Mouse (Mus musculus) spleen, adult 2 months (tissue): Measurements from ENCODE around the gene 4933427D14Rik. TPM values are rescaled to one million over a fixed set of nuclear protein-coding genes. Genes with fewer than 3 reads are reported as not detected.

Experiments
- DNase-seq, 2 experiments: peaks; one replicate each; pipeline versions ENCODE4 v3.0.0 to v3.0.0-alpha.2; 2012 to 2021; ENCODE audit warnings: low spot score in 2 of 2, low read depth in 1 of 2
- H3K27ac ChIP-seq: fragments of 200-500 bp; 2 replicates; pipeline ENCODE4 v1.5.1; 2012; ENCODE audit warnings: low read length, inconsistent platforms; ENCODE audit not compliant: insufficient read depth
- H3K27me3 ChIP-seq: fragments of 200-500 bp; 2 replicates; pipeline ENCODE4 v1.6.1; 2012; ENCODE audit warnings: mild to moderate bottlenecking, moderate library complexity, low read length, inconsistent platforms; ENCODE audit not compliant: control insufficient read depth, insufficient read depth
- H3K36me3 ChIP-seq: fragments of 200-500 bp; 2 replicates; pipeline ENCODE4 v1.6.1; 2012; ENCODE audit warnings: mild to moderate bottlenecking, low read length, inconsistent platforms; ENCODE audit not compliant: control insufficient read depth, insufficient read depth
- H3K4me1 ChIP-seq: fragments of 200-500 bp; 2 replicates; pipeline ENCODE4 v1.6.1; 2011; ENCODE audit warnings: inconsistent platforms; ENCODE audit not compliant: control insufficient read depth, insufficient read depth, insufficient read length
- H3K4me3 ChIP-seq: fragments of 200-500 bp; 2 replicates; pipeline ENCODE4 v1.5.1; 2011; ENCODE audit warnings: mild to moderate bottlenecking, inconsistent platforms; ENCODE audit not compliant: insufficient read depth, insufficient read length; ENCODE audit errors: extremely low read depth
- CTCF ChIP-seq: fragments of 200-500 bp; IDR thresholded peaks from 2 replicates; pipeline ENCODE4 v1.5.1; 2011; ENCODE audit warnings: mild to moderate bottlenecking, inconsistent platforms; ENCODE audit not compliant: insufficient read depth, insufficient read length, insufficient replicate concordance; ENCODE audit errors: extremely low read depth
- POLR2A ChIP-seq: fragments of 200-500 bp; IDR thresholded peaks from 2 replicates; pipeline ENCODE4 v1.6.1; 2011; ENCODE audit warnings: low read depth, low read length, inconsistent platforms
- WGBS: fragments of 180-500 bp; shearing (Covaris S2); methylation state at CpG from one replicate; pipeline ENCODE4 v1.1.7; 2018; 5-methylcytosine and 5-hydroxymethylcytosine counted together
- polyA plus RNA-seq: library from polyadenylated mRNA; depleted of rRNA; stranded (reverse); fragments of >200 nt; gene quantifications from 2 replicates; pipeline ENCODE4 v1.2.3, GENCODE M21; 2012

The 4933427D14Rik gene
- polyA plus RNA-seq, 1 experiment = 3.6 TPM

GRCm38 (mm10) chr11:72147910-72148309, 59.3 kb downstream of the 4933427D14Rik start:
- Histone ChIP-seq H3K4me3 (no peak overlapping the region), H3K27ac (no peak overlapping the region), H3K4me1 (peaks cover 5% of the 10 kb centered on the region; the same call in 1 of the 2 replicates), H3K36me3 (no peaks in the 10 kb centered on the region), H3K27me3 (no peaks in the 10 kb centered on the region)
- WGBS = 83% methylated on average over 3 of the region's 3 CpGs
- TF ChIP-seq CTCF (no peak), POLR2A (no peak)
- no peak for DNase-seq

GRCm38 (mm10) chr11:72145877-72146248, 61.4 kb downstream of the 4933427D14Rik start:
- WGBS = 88% methylated on average over 1 of the region's 1 CpGs
- no peak for TF ChIP-seq CTCF
- TF ChIP-seq POLR2A = no peak
- no peak for DNase-seq
- H3K4me3 ChIP-seq = no peak overlapping the region
- no peak overlapping the region for H3K27ac ChIP-seq
- no peaks in the 10 kb centered on the region for H3K36me3 ChIP-seq
- H3K4me1 ChIP-seq = peaks cover 5% of the 10 kb centered on the region; the same call in 1 of the 2 replicates
- no peaks in the 10 kb centered on the region for H3K27me3 ChIP-seq

DNA sequence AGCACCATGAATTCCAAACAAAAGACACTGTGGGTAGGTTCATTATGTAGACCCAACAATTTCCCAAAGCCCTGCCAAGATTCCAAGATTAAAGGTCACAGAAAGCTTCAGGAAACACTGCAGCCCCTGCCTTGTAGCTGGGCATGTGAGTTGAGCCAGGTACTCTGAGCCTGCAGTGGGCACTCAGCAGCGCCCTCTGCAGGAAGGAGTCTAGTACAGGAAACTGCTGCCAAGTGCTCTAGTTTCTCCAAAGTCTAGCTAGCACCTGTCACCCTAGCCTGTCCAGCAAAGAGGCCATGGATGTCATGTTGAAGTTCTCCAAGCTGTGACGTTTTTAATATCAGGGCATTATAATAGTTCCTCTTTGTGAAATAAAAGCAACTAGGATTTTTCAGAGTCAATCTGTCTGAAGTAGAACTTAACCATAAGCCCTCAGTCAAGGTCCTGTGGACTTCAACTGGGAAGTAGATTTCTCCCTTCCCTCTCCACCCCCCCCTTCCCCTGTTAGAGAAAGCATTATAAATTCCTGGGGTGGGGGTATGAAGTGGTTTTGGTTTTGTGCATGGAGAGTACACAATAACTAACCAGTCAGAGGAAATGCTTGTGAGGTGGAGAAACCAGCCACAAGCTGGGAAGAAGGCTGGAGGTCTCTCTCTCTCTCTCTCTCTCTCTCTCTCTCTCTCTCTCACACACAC, 61.9 kb downstream of the 4933427D14Rik start:
- no peak overlapping the region for H3K4me3 ChIP-seq
- peaks cover 5% of the 10 kb centered on the region; the same call in 1 of the 2 replicates for H3K4me1 ChIP-seq
- TF ChIP-seq CTCF (no peak), POLR2A (no peak)
- no peaks in the 10 kb centered on the region for H3K36me3 ChIP-seq
- H3K27ac ChIP-seq = no peak overlapping the region
- no peaks in the 10 kb centered on the region for H3K27me3 ChIP-seq
- DNase-seq = no peak
- WGBS = 4% methylated on average over 2 of the region's 2 CpGs

DNA sequence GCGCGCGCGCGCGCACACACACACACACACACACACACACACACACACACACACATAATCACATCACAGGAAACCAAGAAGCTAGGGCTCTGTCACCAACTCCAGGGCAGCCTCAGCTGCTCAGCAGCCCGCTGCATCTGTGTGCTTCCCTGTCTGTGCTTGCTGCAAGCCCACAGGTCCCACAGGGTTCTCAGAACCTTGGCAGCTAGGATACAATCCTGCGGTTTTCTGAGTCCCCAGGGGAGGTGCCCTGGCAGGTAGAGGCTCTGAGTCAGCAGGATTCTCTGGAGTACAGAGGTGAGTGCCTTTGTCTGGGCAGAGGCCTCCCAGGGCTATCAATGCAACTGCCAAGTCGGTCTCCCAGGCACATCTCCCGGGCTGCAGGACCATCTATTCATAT, 64.4 kb downstream of the 4933427D14Rik start:
- no peak overlapping the region for H3K4me3 ChIP-seq
- 57% methylated on average over 10 of the region's 10 CpGs for WGBS
- H3K27me3 ChIP-seq = no peaks in the 10 kb centered on the region
- no peak for DNase-seq
- H3K36me3 ChIP-seq = no peaks in the 10 kb centered on the region
- H3K27ac ChIP-seq = no peak overlapping the region
- TF ChIP-seq POLR2A = no peak
- TF ChIP-seq CTCF = no peak
- H3K4me1 ChIP-seq = no peaks in the 10 kb centered on the region

- TF ChIP-seq POLR2A (no peak), CTCF (no peak)
- H3K36me3 ChIP-seq = no peaks in the 10 kb centered on the region
- no peaks in the 10 kb centered on the region for H3K4me1 ChIP-seq
- no peak for DNase-seq
- peaks cover 7% of the 10 kb centered on the region for H3K27me3 ChIP-seq
- H3K27ac ChIP-seq = no peak overlapping the region
- 79% methylated on average over 6 of the region's 6 CpGs for WGBS
- H3K4me3 ChIP-seq = no peak overlapping the region
These were observed 67.1 kb downstream of the 4933427D14Rik start for GRCm38 (mm10) chr11:72140198-72140597.

- Histone ChIP-seq H3K36me3 (no peaks in the 10 kb centered on the region), H3K4me1 (no peaks in the 10 kb centered on the region), H3K27me3 (peaks cover 10% of the 10 kb centered on the region), H3K27ac (no peak overlapping the region), H3K4me3 (no peak overlapping the region)
- TF ChIP-seq CTCF (no peak), POLR2A (no peak)
- WGBS = 45% methylated on average over 11 of the region's 11 CpGs
- no peak for DNase-seq
These were observed 70.9 kb downstream of the 4933427D14Rik start for GRCm38 (mm10) chr11:72136231-72136982.
